Mouse (Mus musculus) embryonic facial prominence, embryonic 14.5 days (tissue): ENCODE measurements around the gene AL731706.2. TPM values are rescaled to one million over a fixed set of nuclear protein-coding genes. Genes with fewer than 3 reads are reported as not detected.

ENCODE experiments used
- ATAC-seq: fragments of 200-750 bp; cut with Nextera tagmentation; 2 replicates; pipeline ENCODE4 v1.8.0; 2017; ENCODE audit warnings: low read depth, moderate number of reproducible peaks, moderate TSS enrichment
- DNase-seq: peaks from one replicate; pipeline ENCODE4 v3.0.0-alpha.2; 2015; ENCODE audit warnings: low spot score
- H3K27ac ChIP-seq: fragments of 300-500 bp; sonication (generic); replicated peaks from 2 replicates; pipeline ENCODE4 v1.5.1; 2014; ENCODE audit warnings: low read depth, mild to moderate bottlenecking, low read length, moderate library complexity
- H3K27me3 ChIP-seq: fragments of 300-500 bp; sonication (generic); replicated peaks from 2 replicates; pipeline ENCODE4 v1.6.1; 2014; ENCODE audit warnings: low read length; ENCODE audit not compliant: control insufficient read depth, insufficient read depth
- H3K36me3 ChIP-seq: fragments of 300-500 bp; sonication (generic); 2 replicates; pipeline ENCODE4 v1.6.1; 2014; ENCODE audit warnings: low read length, mixed read lengths; ENCODE audit not compliant: control insufficient read depth, insufficient read depth
- H3K4me1 ChIP-seq: fragments of 300-500 bp; sonication (generic); 2 replicates; pipeline ENCODE4 v1.6.1; 2014; ENCODE audit warnings: antibody characterized with exemption, low read length; ENCODE audit not compliant: control insufficient read depth, insufficient read depth
- H3K4me2 ChIP-seq: fragments of 300-500 bp; sonication (generic); 2 replicates; pipeline ENCODE4 v1.6.1; 2014; ENCODE audit warnings: low read depth, mild to moderate bottlenecking, low read length, moderate library complexity, mixed read lengths
- H3K4me3 ChIP-seq: fragments of 300-500 bp; sonication (generic); 2 replicates; pipeline ENCODE4 v1.5.1; 2014; ENCODE audit warnings: low read depth, mild to moderate bottlenecking, low read length
- H3K9ac ChIP-seq: fragments of 300-500 bp; sonication (generic); 2 replicates; pipeline ENCODE4 v1.6.1; 2014; ENCODE audit warnings: low read depth, mild to moderate bottlenecking, low read length, moderate library complexity, mixed read lengths
- H3K9me3 ChIP-seq: fragments of 300-500 bp; sonication (generic); 2 replicates; pipeline ENCODE4 v1.6.1; 2016; ENCODE audit warnings: low read length; ENCODE audit not compliant: control insufficient read depth
- WGBS: fragments of 180-500 bp; shearing (Covaris S2); extraction: QIAGEN DNeasy Blood & Tissue Kit; methylation state at CpG from one replicate; pipeline ENCODE4 v1.1.7; 2014; 5-methylcytosine and 5-hydroxymethylcytosine counted together
- polyA plus RNA-seq: library from polyadenylated mRNA; unstranded; fragments of >200 nt; fragmentation: Nextera tagmentation; extraction: Ambion mirVana; gene quantifications from 2 replicates; pipeline ENCODE4 v1.2.1, GENCODE M21; 2014

Gene AL731706.2
- polyA plus RNA-seq, 1 experiment from 2014 or later: 48.3 TPM

DNA sequence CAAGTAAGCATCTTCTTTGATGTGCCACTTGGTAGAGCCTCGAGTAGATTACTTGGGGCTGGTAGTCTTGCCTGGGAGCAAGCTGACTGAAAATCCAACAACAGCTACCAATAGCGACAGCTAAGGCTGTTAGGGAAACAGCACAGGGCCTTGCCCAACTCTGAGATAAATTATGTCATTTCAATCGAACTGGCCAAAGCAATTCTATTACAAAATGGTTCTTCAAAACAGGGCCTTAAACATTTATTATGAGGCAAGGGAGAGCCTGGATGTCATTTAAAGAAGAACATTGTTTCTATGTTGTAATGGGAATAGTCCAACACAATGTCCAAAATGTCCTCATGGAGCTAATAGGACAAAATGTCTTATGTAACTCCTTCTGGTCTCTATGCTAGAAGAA is 35.1 kb downstream of the AL731706.2 start:
- ATAC-seq (no peak), DNase-seq (no peak)
- no peak overlapping the region for H3K4me3 ChIP-seq
- WGBS: 62% methylated on average over 3 of the region's 3 CpGs
- H3K36me3 ChIP-seq: no peaks in the 10 kb centered on the region
- no peaks in the 10 kb centered on the region for H3K27me3 ChIP-seq
- peaks cover 9% of the 10 kb centered on the region; the same call in 1 of the 2 replicates for H3K4me1 ChIP-seq
- no peak overlapping the region for H3K27ac ChIP-seq
- H3K9ac ChIP-seq: no peak overlapping the region
- H3K9me3 ChIP-seq: no peaks in the 10 kb centered on the region
- H3K4me2 ChIP-seq: no peak overlapping the region

DNA sequence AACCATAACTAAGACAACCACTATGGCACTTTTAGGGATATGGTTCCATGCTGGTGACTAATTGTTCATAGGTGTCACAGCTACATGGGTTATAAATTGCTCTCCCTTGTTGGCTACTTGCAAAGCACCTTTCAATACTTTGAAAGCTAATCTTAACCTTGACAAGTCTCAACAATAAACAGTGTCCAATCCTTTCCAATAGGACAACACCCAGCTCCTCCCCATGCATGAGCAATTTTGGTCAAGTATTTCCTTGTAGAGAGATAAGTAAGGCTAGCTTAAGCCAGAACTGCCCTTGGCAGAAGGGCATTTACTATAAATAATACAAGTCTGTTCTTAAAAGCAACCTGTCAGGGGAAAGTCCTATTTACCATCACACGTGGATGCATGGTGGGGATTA is 47.5 kb downstream of the AL731706.2 start:
- no peak for DNase-seq
- Histone ChIP-seq H3K4me2 (no peak overlapping the region), H3K4me3 (no peak overlapping the region), H3K36me3 (no peaks in the 10 kb centered on the region), H3K27ac (no peak overlapping the region), H3K9me3 (no peaks in the 10 kb centered on the region), H3K9ac (no peak overlapping the region), H3K4me1 (no peaks in the 10 kb centered on the region), H3K27me3 (no peaks in the 10 kb centered on the region)
- WGBS: 49% methylated on average over 1 of the region's 1 CpGs
- ATAC-seq: no peak

GRCm38 (mm10) chr2:136835882-136836281 is 49.6 kb downstream of the AL731706.2 start:
- no peaks in the 10 kb centered on the region for H3K4me1 ChIP-seq
- H3K4me2 ChIP-seq: no peak overlapping the region
- WGBS: 60% methylated on average over 3 of the region's 3 CpGs
- no peak overlapping the region for H3K9ac ChIP-seq
- H3K27ac ChIP-seq: no peak overlapping the region
- H3K4me3 ChIP-seq: no peak overlapping the region
- H3K9me3 ChIP-seq: no peaks in the 10 kb centered on the region
- DNase-seq (peak; percentile 26), ATAC-seq (no peak)
- no peaks in the 10 kb centered on the region for H3K36me3 ChIP-seq
- no peaks in the 10 kb centered on the region for H3K27me3 ChIP-seq

Other genes with a start within 250 kb of the AL731706.2 start
- gene Snap25, start 172.2 kb downstream of the AL731706.2 start, polyA plus RNA-seq: 10.3 and 10.4 TPM in 2 replicates
- gene Slx4ip, start 5.5 kb upstream of the AL731706.2 start, polyA plus RNA-seq: 6.1 and 6.9 TPM in 2 replicates
- 32.2 and 39.3 TPM in 2 replicates for gene AL731706.1, start 5.7 kb upstream of the AL731706.2 start, polyA plus RNA-seq
- gene Mkks, start 5.7 kb upstream of the AL731706.2 start, polyA plus RNA-seq: 12.3 and 13.8 TPM in 2 replicates
- 25.1 and 27.5 TPM in 2 replicates for gene Jag1, start 231.0 kb upstream of the AL731706.2 start, polyA plus RNA-seq